Mouse (Mus musculus) megakaryocyte, adult 5-6 weeks (primary cell): ENCODE measurements around the gene Abcc5. TPM values are rescaled to one million over a fixed set of nuclear protein-coding genes. Genes with fewer than 3 reads are reported as not detected.

Experiments used
- total RNA-seq, 2 experiments: library from RNA; stranded (forward) in 1 of 2; stranded (reverse) in 1 of 2; fragments of 153-499, 151-499 nt in 1 of 2; fragments of 221-1000, 200-1000 nt in 1 of 2; gene quantifications; 2 replicates each; pipeline versions ENCODE4 v1.2.3 to v1.2.4; 2015 to 2017

Gene Abcc5
- total RNA-seq, 2 experiments from 2014 or later = 22.8 to 28.2 TPM

Other genes with a start within 250 kb of the Abcc5 start
- not detected in 2 replicates for gene Map6d1, start 185.0 kb downstream of the Abcc5 start, total RNA-seq (2015)
- gene Map6d1, start 185.0 kb downstream of the Abcc5 start, total RNA-seq (2017) = not detected in 2 replicates
- gene Parl, start 124.0 kb downstream of the Abcc5 start, total RNA-seq (2015) = 95.2 and 99.9 TPM in 2 replicates
- gene Parl, start 124.0 kb downstream of the Abcc5 start, total RNA-seq (2017) = 181 and 196 TPM in 2 replicates
- gene Cyp2ab1, start 101.0 kb downstream of the Abcc5 start, total RNA-seq (2015) = 9.3 and 9.5 TPM in 2 replicates
- 11.3 and 12.0 TPM in 2 replicates for gene Cyp2ab1, start 101.0 kb downstream of the Abcc5 start, total RNA-seq (2017)
- gene Eif2b5, start 72.4 kb upstream of the Abcc5 start, total RNA-seq (2015) = 30.1 and 31.6 TPM in 2 replicates
- 43.1 and 46.1 TPM in 2 replicates for gene Eif2b5, start 72.4 kb upstream of the Abcc5 start, total RNA-seq (2017)
- 21.9 and 22.4 TPM in 2 replicates for gene Dvl3, start 90.6 kb upstream of the Abcc5 start, total RNA-seq (2015)
- 2.6 and 4.2 TPM in 2 replicates for gene Dvl3, start 90.6 kb upstream of the Abcc5 start, total RNA-seq (2017)
- gene Ap2m1, start 109.1 kb upstream of the Abcc5 start, total RNA-seq (2015) = 287 and 332 TPM in 2 replicates
- gene Ap2m1, start 109.1 kb upstream of the Abcc5 start, total RNA-seq (2017) = 207 and 242 TPM in 2 replicates
- 15.4 and 21.7 TPM in 2 replicates for gene Abcf3, start 122.2 kb upstream of the Abcc5 start, total RNA-seq (2015)
- 27.5 and 32.1 TPM in 2 replicates for gene Abcf3, start 122.2 kb upstream of the Abcc5 start, total RNA-seq (2017)
- gene Vwa5b2, start 163.1 kb upstream of the Abcc5 start, total RNA-seq (2015) = not detected in 2 replicates
- not detected in 2 replicates for gene Vwa5b2, start 163.1 kb upstream of the Abcc5 start, total RNA-seq (2017)
- 12.1 and 12.2 TPM in 2 replicates for gene Eef1akmt4, start 185.2 kb upstream of the Abcc5 start, total RNA-seq (2015)
- 1.9 and 3.7 TPM in 2 replicates for gene Eef1akmt4, start 185.2 kb upstream of the Abcc5 start, total RNA-seq (2017)
- not detected in 2 replicates for gene Gm49333, start 185.2 kb upstream of the Abcc5 start, total RNA-seq (2015)
- not detected in 2 replicates for gene Gm49333, start 185.2 kb upstream of the Abcc5 start, total RNA-seq (2017)
- gene Alg3, start 185.3 kb upstream of the Abcc5 start, total RNA-seq (2015) = 15.3 and 21.9 TPM in 2 replicates
- gene Alg3, start 185.3 kb upstream of the Abcc5 start, total RNA-seq (2017) = 7.4 and 10.7 TPM in 2 replicates
- gene Camk2n2, start 194.9 kb upstream of the Abcc5 start, total RNA-seq (2015) = 0.29 and 0.32 TPM in 2 replicates
- 0.95 TPM in 1 of 2 replicates, not detected in the other for gene Camk2n2, start 194.9 kb upstream of the Abcc5 start, total RNA-seq (2017)
- gene Ece2, start 203.4 kb upstream of the Abcc5 start, total RNA-seq (2015) = not detected in 2 replicates
- not detected in 2 replicates for gene Ece2, start 203.4 kb upstream of the Abcc5 start, total RNA-seq (2017)
- gene Psmd2, start 225.3 kb upstream of the Abcc5 start, total RNA-seq (2015) = 88.9 and 92.4 TPM in 2 replicates
- 134 and 172 TPM in 2 replicates for gene Psmd2, start 225.3 kb upstream of the Abcc5 start, total RNA-seq (2017)
- 117 and 119 TPM in 2 replicates for gene Eif4g1, start 241.9 kb upstream of the Abcc5 start, total RNA-seq (2015)
- gene Eif4g1, start 241.9 kb upstream of the Abcc5 start, total RNA-seq (2017) = 159 and 160 TPM in 2 replicates